Comparison of ENCODE assay signal across 29 mouse cellular contexts in the genomic region with DNA sequence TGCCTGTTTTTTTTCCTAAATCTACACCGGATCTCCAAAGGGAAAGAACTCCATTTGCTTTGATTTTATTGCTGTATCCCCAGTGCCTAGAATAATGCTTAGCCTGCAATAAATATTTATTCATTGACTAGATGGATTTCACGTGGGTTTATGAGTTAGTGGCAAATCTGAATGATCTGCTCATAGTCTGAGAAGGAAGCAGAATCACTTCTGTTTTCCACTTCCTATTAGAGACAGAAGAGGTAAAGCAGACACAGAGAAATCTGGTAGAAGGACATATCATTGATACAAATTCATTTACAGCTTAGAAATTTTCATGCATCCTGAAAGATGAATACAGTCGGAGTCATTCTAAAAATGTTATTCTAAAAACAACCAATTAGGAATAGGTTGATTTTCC.
"Had no signal": no experiment of that assay in that cellular context is flagged by ENCODE, and none has a peak within 500 bp of the region (broad histone marks: within the 10 kb centered on the region; RNA-seq: fewer than 3 reads in every experiment).

No protein-coding gene starts in this region.

- H3K36me3 ChIP-seq: heart, embryonic 13.5 days; heart, embryonic 15.5 days; hindbrain, embryonic 13.5 days; hindbrain, embryonic 15.5 days; intestine, embryonic 15.5 days; limb, embryonic 10.5 days; limb, embryonic 12.5 days; liver, embryonic 13.5 days; liver, embryonic 15.5 days had no signal

- H3K4me1 ChIP-seq: heart, embryonic 15.5 days; hindbrain, embryonic 13.5 days; hindbrain, embryonic 15.5 days; intestine, embryonic 15.5 days; limb, embryonic 10.5 days; limb, embryonic 12.5 days; liver, embryonic 13.5 days; liver, embryonic 15.5 days had no signal

- H3K9ac ChIP-seq: heart, embryonic 13.5 days; heart, embryonic 15.5 days; hindbrain, embryonic 13.5 days; hindbrain, embryonic 15.5 days; intestine, embryonic 15.5 days; limb, embryonic 12.5 days; liver, embryonic 13.5 days; liver, embryonic 15.5 days had no signal

- H3K4me3 ChIP-seq: gastrocnemius, adult 2 months; heart, adult 2 months; heart, embryonic 13.5 days; heart, embryonic 15.5 days; hindbrain, embryonic 13.5 days; hindbrain, embryonic 15.5 days; intestine, embryonic 15.5 days; layer of hippocampus, adult 2 months; left cerebral cortex, adult 2 months; limb, embryonic 10.5 days; limb, embryonic 12.5 days; liver, embryonic 13.5 days; liver, embryonic 15.5 days had no signal

- H3K9me3 ChIP-seq: heart, embryonic 13.5 days; heart, embryonic 15.5 days; hindbrain, embryonic 13.5 days; hindbrain, embryonic 15.5 days; intestine, embryonic 15.5 days; limb, embryonic 10.5 days; limb, embryonic 12.5 days; liver, embryonic 13.5 days; liver, embryonic 15.5 days had no signal

- H3K4me2 ChIP-seq: heart, embryonic 11.5 days; heart, embryonic 13.5 days; heart, embryonic 15.5 days; hindbrain, embryonic 13.5 days; hindbrain, embryonic 15.5 days; intestine, embryonic 15.5 days; limb, embryonic 12.5 days; liver, embryonic 11.5 days; liver, embryonic 13.5 days; liver, embryonic 15.5 days had no signal

- H3K27ac ChIP-seq: gastrocnemius, adult 2 months; heart, adult 2 months; heart, embryonic 13.5 days; heart, embryonic 15.5 days; hindbrain, embryonic 13.5 days; hindbrain, embryonic 15.5 days; hindbrain, postnatal 0 days; intestine, embryonic 15.5 days; layer of hippocampus, adult 2 months; left cerebral cortex, adult 2 months; limb, embryonic 10.5 days; limb, embryonic 12.5 days; liver, embryonic 13.5 days; liver, embryonic 15.5 days had no signal

- ATAC-seq: hindbrain, postnatal 0 days; inflammation-experienced regulatory T-cells, adult 6 months; intestine, embryonic 15.5 days; intestine, postnatal 0 days had no signal

- H3K27me3 ChIP-seq: heart, embryonic 13.5 days; heart, embryonic 15.5 days; hindbrain, embryonic 13.5 days; hindbrain, embryonic 15.5 days; intestine, embryonic 15.5 days; limb, embryonic 12.5 days; liver, embryonic 13.5 days; liver, embryonic 15.5 days had no signal

- DNase-seq: gastrocnemius, adult 2 months; gastrocnemius, postnatal 14 days; gastrocnemius, postnatal 36 days; heart, adult 11 months; heart, adult 2 months; heart, postnatal 14 days; heart, postnatal 36 days; kidney, adult 18-20 months; kidney, adult 8-10 months; kidney, postnatal 10 days; kidney, postnatal 25 days; kidney, postnatal 4 days; liver; liver, embryonic 13.5 days had no signal
